Comparison of ENCODE assay signal across 17 mouse cellular contexts in genomic region chr11:117160791-117161190, GRCm38 (mm10). TPM values are rescaled to one million over a fixed set of nuclear protein-coding genes. Genes with fewer than 3 reads are reported as not detected.
DNase-seq lines count a peak whose midpoint lies in the region; TF ChIP-seq lines count a peak whose summit lies in the region.
"Had no signal": no experiment of that assay in that cellular context is flagged by ENCODE, and none has a peak within 500 bp of the region (broad histone marks: within the 10 kb centered on the region; RNA-seq: fewer than 3 reads in every experiment).

No protein-coding gene starts in this region.

- DNase-seq in cerebellum, adult 9-11 months = peak; percentile 43
- no peak for DNase-seq in cerebellum, postnatal 4 days (ENCODE audit: low spot score in 2 of 2)
- peak; percentile 71 for DNase-seq in gastrocnemius, adult 2 months
- no peak for DNase-seq in gastrocnemius, postnatal 14 days
- no peak for DNase-seq in kidney, postnatal 25 days
- DNase-seq: adrenal gland, adult 8-10 months; adrenal gland, postnatal 14 days; adrenal gland, postnatal 36 days; cerebellum, adult 18-20 months; cerebellum, adult 9-10 months; cerebellum, postnatal 14 days; cerebellum, postnatal 36 days; forebrain, postnatal 0 days had no signal

- H3K27ac ChIP-seq in gastrocnemius, adult 2 months = no peak overlapping the region
- H3K27ac ChIP-seq: embryonic facial prominence, embryonic 10.5 days; embryonic facial prominence, embryonic 12.5 days; forebrain, embryonic 13.5 days; forebrain, embryonic 15.5 days had no signal

- H3K4me3 ChIP-seq in gastrocnemius, adult 2 months = no peak overlapping the region
- H3K4me3 ChIP-seq: embryonic facial prominence, embryonic 10.5 days; embryonic facial prominence, embryonic 12.5 days; forebrain, embryonic 13.5 days; forebrain, embryonic 15.5 days had no signal

- TF ChIP-seq CTCF in gastrocnemius, adult 2 months (IDR thresholded peaks at IDR 0.05) = no peak

- intact Hi-C loops in gastrocnemius, adult 2 months (cut with DNase I) = no loop called here
- intact Hi-C loops in gastrocnemius, postnatal 14 days (cut with DNase I; ENCODE audit: low total_unique reads) = no loop called here

RNA-seq across cellular contexts. Expression of gene Sept9, which starts 38.7 kb away (rescaled TPM):
- 10 to 100 TPM; 11.5 to 13.6 TPM for total RNA-seq in gastrocnemius, adult 2 months (2021)
- total RNA-seq in gastrocnemius, postnatal 14 days (2021) = 10 to 100 TPM; 27.2 to 34.0 TPM

RNA-seq across cellular contexts. Expression of gene Sec14l1, which starts 45.8 kb away (rescaled TPM):
- 10 to 100 TPM; 52.3 to 52.8 TPM for total RNA-seq in gastrocnemius, adult 2 months (2021)
- 10 to 100 TPM; 58.1 to 58.7 TPM for total RNA-seq in gastrocnemius, postnatal 14 days (2021)

Comparison
In these comparisons a context has a peak if more than half of its experiments do, and no peak if none do; other contexts are left out.
1. DNase-seq: peak in cerebellum, adult 9-11 months (single experiment) and gastrocnemius, adult 2 months (single experiment); none in cerebellum, postnatal 4 days (0 of 2), gastrocnemius, postnatal 14 days (single experiment) and kidney, postnatal 25 days (0 of 2).